In genomic region chr4:141794152-141794535, GRCm38 (mm10) we compare ENCODE assay signal across 8 mouse cellular contexts. TPM values are rescaled to one million over a fixed set of nuclear protein-coding genes. Genes with fewer than 3 reads are reported as not detected.
DNase-seq lines count a peak whose midpoint lies in the region; ATAC-seq and TF ChIP-seq lines count a peak whose summit lies in the region.

No protein-coding gene starts in this region.

- H3K36me3 ChIP-seq in heart, adult 2 months (ENCODE audit: control insufficient read depth, insufficient read depth, low read length): no peaks in the 10 kb centered on the region; the same call in 1 of the 2 replicates
- no peaks in the 10 kb centered on the region for H3K36me3 ChIP-seq in thymus, adult 2 months (ENCODE audit: control insufficient read depth, insufficient read depth, low read length)
- peaks cover 30% of the 10 kb centered on the region for H3K36me3 ChIP-seq in liver, embryonic 12.5 days
- H3K36me3 ChIP-seq in stomach, postnatal 0 days (ENCODE audit: control insufficient read depth, insufficient read depth, low read length): peaks cover 4% of the 10 kb centered on the region

- no peak for DNase-seq in heart, adult 2 months
- no peak for DNase-seq in heart, postnatal 14 days
- no peak for DNase-seq in thymus, adult 2 months
- no peak for DNase-seq in thymus, postnatal 4 days
- DNase-seq in stomach, postnatal 0 days (ENCODE audit: low spot score): no peak
- DNase-seq in layer of hippocampus, postnatal 25 days (ENCODE audit: extremely low spot score in 1 of 2, low spot score in 1 of 2): no peak

- H3K9ac ChIP-seq in heart, adult 2 months (ENCODE audit: low read depth, low read length): peak overlapping the region; percentile 67
- peak overlapping the region; percentile 76 for H3K9ac ChIP-seq in liver, embryonic 12.5 days
- peak overlapping the region; percentile 71 for H3K9ac ChIP-seq in stomach, postnatal 0 days (ENCODE audit: low read length)

- peaks cover 6% of the 10 kb centered on the region for H3K4me1 ChIP-seq in heart, adult 2 months (ENCODE audit: control insufficient read depth, insufficient read depth, low read length)
- peaks cover 11% of the 10 kb centered on the region for H3K4me1 ChIP-seq in thymus, adult 2 months (replicated peaks; ENCODE audit: control insufficient read depth, insufficient read depth, low read length)
- H3K4me1 ChIP-seq in liver, embryonic 12.5 days: peaks cover 60% of the 10 kb centered on the region
- 0 out of 2 replicates have a peak, but pooled peaks cover 4% of the 10 kb centered on the region for H3K4me1 ChIP-seq in stomach, postnatal 0 days (replicated peaks; ENCODE audit: control insufficient read depth, insufficient read depth)

- H3K79me2 ChIP-seq in heart, adult 2 months (replicated peaks; ENCODE audit: control insufficient read depth, insufficient read depth, low read length): 0 out of 2 replicates have a peak, but pooled peaks cover 4% of the 10 kb centered on the region

- H3K4me3 ChIP-seq in heart, adult 2 months: peak overlapping the region; percentile 89
- H3K4me3 ChIP-seq in thymus, adult 2 months (ENCODE audit: control insufficient read depth, insufficient read depth, low read length): peak overlapping the region; percentile 86
- peak overlapping the region; percentile 76 for H3K4me3 ChIP-seq in liver, embryonic 12.5 days
- peak overlapping the region; percentile 69 for H3K4me3 ChIP-seq in stomach, postnatal 0 days (ENCODE audit: low read depth, low read length)

- no peaks in the 10 kb centered on the region for H3K27me3 ChIP-seq in heart, adult 2 months (ENCODE audit: control insufficient read depth, insufficient read depth, low read length)
- no peaks in the 10 kb centered on the region for H3K27me3 ChIP-seq in thymus, adult 2 months (ENCODE audit: control insufficient read depth, insufficient read depth, low read length)
- H3K27me3 ChIP-seq in liver, embryonic 12.5 days (replicated peaks): no peaks in the 10 kb centered on the region
- H3K27me3 ChIP-seq in stomach, postnatal 0 days (ENCODE audit: control insufficient read depth, insufficient read depth, low read length): no peaks in the 10 kb centered on the region

- no peaks in the 10 kb centered on the region for H3K9me3 ChIP-seq in liver, embryonic 12.5 days (replicated peaks)
- H3K9me3 ChIP-seq in stomach, postnatal 0 days (ENCODE audit: control insufficient read depth, low read length): no peaks in the 10 kb centered on the region

- no peak for TF ChIP-seq POLR2A in heart, adult 2 months (IDR thresholded peaks at IDR 0.05; ENCODE audit: insufficient read depth, low read depth, low read length)
- TF ChIP-seq POLR2A in thymus, adult 2 months (IDR thresholded peaks at IDR 0.05; ENCODE audit: control insufficient read depth, extremely low read depth, insufficient read depth, low read length, poor library complexity): no peak

- no peak for ATAC-seq in liver, embryonic 12.5 days
- ATAC-seq in stomach, postnatal 0 days (ENCODE audit: low FRiP score, low TSS enrichment): no peak
- no peak for ATAC-seq in megakaryocyte progenitor cell, adult 5-6 weeks (replicated peaks; ENCODE audit: poor library complexity)

- TF ChIP-seq CTCF in heart, adult 2 months (IDR thresholded peaks at IDR 0.05): no peak
- no peak for TF ChIP-seq CTCF in thymus, adult 2 months (IDR thresholded peaks at IDR 0.05; ENCODE audit: borderline replicate concordance, control insufficient read depth, extremely low read depth, insufficient read depth, low read length, poor library complexity)
- TF ChIP-seq CTCF in stomach, postnatal 0 days (IDR thresholded peaks at IDR 0.05; ENCODE audit: low read depth): no peak

- no peak for TF ChIP-seq EP300 in heart, adult 2 months (IDR thresholded peaks at IDR 0.05; ENCODE audit: insufficient read depth, low read depth, low read length)
- no peak for TF ChIP-seq EP300 in stomach, postnatal 0 days (optimal IDR thresholded peaks at IDR 0.05)

- peak overlapping the region; percentile 76 for H3K4me2 ChIP-seq in liver, embryonic 12.5 days
- H3K4me2 ChIP-seq in stomach, postnatal 0 days (replicated peaks; ENCODE audit: low read depth): peak overlapping the region; percentile 62

- H3K27ac ChIP-seq in heart, adult 2 months: peak overlapping the region; percentile 92
- peak overlapping the region; percentile 25; the same call in 1 of the 2 replicates for H3K27ac ChIP-seq in thymus, adult 2 months (ENCODE audit: control insufficient read depth, insufficient read depth, low read length)
- peak overlapping the region; percentile 99 for H3K27ac ChIP-seq in liver, embryonic 12.5 days
- H3K27ac ChIP-seq in stomach, postnatal 0 days (replicated peaks): peak overlapping the region; percentile 96

- intact Hi-C loops in heart, adult 2 months (cut with DNase I): loop anchor here (10.0 kb wide), 1 partner anchor 659 kb away; the partner anchor contains the start of gene Szrd1
- intact Hi-C loops in heart, postnatal 14 days (cut with DNase I): no loop called here

- WGBS in heart, adult 2 months: 3% methylated on average over 5 of the region's 5 CpGs
- WGBS in thymus, adult 2 months: 2% methylated on average over 5 of the region's 5 CpGs
- WGBS in liver, embryonic 12.5 days (ENCODE audit: insufficient replicate concordance): 7% methylated on average over 5 of the region's 5 CpGs
- 7% methylated on average over 5 of the region's 5 CpGs for WGBS in stomach, postnatal 0 days

RNA-seq across cellular contexts. Expression of gene Casp9, which starts 0.7 kb away (rescaled TPM):
- total RNA-seq in heart, adult 2 months (2021): 1 to 10 TPM; 7.5 to 8.1 TPM
- polyA plus RNA-seq in heart, adult 2 months (2012; rRNA removed): 10.0 and 15.5 TPM in 2 replicates
- 1 to 10 TPM; 7.7 to 9.5 TPM for total RNA-seq in heart, postnatal 14 days (2021)
- 16.0 and 16.9 TPM in 2 replicates for polyA plus RNA-seq in thymus, adult 2 months (2012; rRNA removed)
- 13.5 and 14.5 TPM in 2 replicates for polyA plus RNA-seq in liver, embryonic 12.5 days (2016; fragmentation: Nextera tagmentation; extraction: Ambion mirVana)
- polyA plus RNA-seq in stomach, postnatal 0 days (2015; fragmentation: Nextera tagmentation; extraction: Ambion mirVana): 9.8 and 10.8 TPM in 2 replicates
- total RNA-seq in layer of hippocampus, postnatal 25 days (2021): 10 to 100 TPM; 21.6 to 23.4 TPM
- total RNA-seq in megakaryocyte progenitor cell, adult 5-6 weeks (2015): 5.8 and 6.4 TPM in 2 replicates
- 8.1 and 9.3 TPM in 2 replicates for total RNA-seq in megakaryocyte progenitor cell, adult 5-6 weeks (2017)

RNA-seq across cellular contexts. Expression of gene Dnajc16, which starts 3.4 kb away (rescaled TPM):
- 10 to 100 TPM; 20.4 to 24.9 TPM for total RNA-seq in heart, adult 2 months (2021)
- 12.5 and 20.9 TPM in 2 replicates for polyA plus RNA-seq in heart, adult 2 months (2012; rRNA removed)
- total RNA-seq in heart, postnatal 14 days (2021): 10 to 100 TPM; 18.4 to 18.5 TPM
- polyA plus RNA-seq in thymus, adult 2 months (2012; rRNA removed): 11.8 and 11.9 TPM in 2 replicates
- polyA plus RNA-seq in liver, embryonic 12.5 days (2016; fragmentation: Nextera tagmentation; extraction: Ambion mirVana): 3.1 and 3.2 TPM in 2 replicates
- 2.9 and 3.1 TPM in 2 replicates for polyA plus RNA-seq in stomach, postnatal 0 days (2015; fragmentation: Nextera tagmentation; extraction: Ambion mirVana)
- 10 to 100 TPM; 41.5 to 42.0 TPM for total RNA-seq in layer of hippocampus, postnatal 25 days (2021)
- total RNA-seq in megakaryocyte progenitor cell, adult 5-6 weeks (2015): 4.8 and 6.5 TPM in 2 replicates
- total RNA-seq in megakaryocyte progenitor cell, adult 5-6 weeks (2017): 5.9 and 6.4 TPM in 2 replicates

RNA-seq across cellular contexts. Expression of gene Cela2a, which starts 31.8 kb away (rescaled TPM):
- total RNA-seq in heart, adult 2 months (2021): not detected
- 0.26 and 0.62 TPM in 2 replicates for polyA plus RNA-seq in heart, adult 2 months (2012; rRNA removed)
- not detected for total RNA-seq in heart, postnatal 14 days (2021)
- polyA plus RNA-seq in thymus, adult 2 months (2012; rRNA removed): 0.46 and 2.1 TPM in 2 replicates
- polyA plus RNA-seq in liver, embryonic 12.5 days (2016; fragmentation: Nextera tagmentation; extraction: Ambion mirVana): not detected in 2 replicates
- 18.1 and 22.4 TPM in 2 replicates for polyA plus RNA-seq in stomach, postnatal 0 days (2015; fragmentation: Nextera tagmentation; extraction: Ambion mirVana)
- not detected for total RNA-seq in layer of hippocampus, postnatal 25 days (2021)
- not detected in 2 replicates for total RNA-seq in megakaryocyte progenitor cell, adult 5-6 weeks (2015)
- total RNA-seq in megakaryocyte progenitor cell, adult 5-6 weeks (2017): not detected in 2 replicates

RNA-seq across cellular contexts. Expression of gene Agmat, which starts 47.7 kb away (rescaled TPM):
- total RNA-seq in heart, adult 2 months (2021): under 1 TPM; 0.23 to 0.32 TPM
- 0.57 and 1.1 TPM in 2 replicates for polyA plus RNA-seq in heart, adult 2 months (2012; rRNA removed)
- total RNA-seq in heart, postnatal 14 days (2021): under 1 TPM; 0.72 to 0.98 TPM
- polyA plus RNA-seq in thymus, adult 2 months (2012; rRNA removed): 0.18 and 0.92 TPM in 2 replicates
- 16.0 and 16.3 TPM in 2 replicates for polyA plus RNA-seq in liver, embryonic 12.5 days (2016; fragmentation: Nextera tagmentation; extraction: Ambion mirVana)
- polyA plus RNA-seq in stomach, postnatal 0 days (2015; fragmentation: Nextera tagmentation; extraction: Ambion mirVana): 0.13 and 0.34 TPM in 2 replicates
- not detected for total RNA-seq in layer of hippocampus, postnatal 25 days (2021)
- not detected in 2 replicates for total RNA-seq in megakaryocyte progenitor cell, adult 5-6 weeks (2015)
- total RNA-seq in megakaryocyte progenitor cell, adult 5-6 weeks (2017): not detected in 2 replicates

RNA-seq across cellular contexts. Expression of gene Ctrc, which starts 52.0 kb away (rescaled TPM):
- not detected for total RNA-seq in heart, adult 2 months (2021)
- polyA plus RNA-seq in heart, adult 2 months (2012; rRNA removed): not detected in 2 replicates
- total RNA-seq in heart, postnatal 14 days (2021): not detected
- polyA plus RNA-seq in thymus, adult 2 months (2012; rRNA removed): 0.35 and 0.43 TPM in 2 replicates
- not detected in 2 replicates for polyA plus RNA-seq in liver, embryonic 12.5 days (2016; fragmentation: Nextera tagmentation; extraction: Ambion mirVana)
- polyA plus RNA-seq in stomach, postnatal 0 days (2015; fragmentation: Nextera tagmentation; extraction: Ambion mirVana): not detected in 2 replicates
- total RNA-seq in layer of hippocampus, postnatal 25 days (2021): not detected
- not detected in 2 replicates for total RNA-seq in megakaryocyte progenitor cell, adult 5-6 weeks (2015)
- not detected in 2 replicates for total RNA-seq in megakaryocyte progenitor cell, adult 5-6 weeks (2017)

Comparison
In these comparisons a context has a peak if more than half of its experiments do, and no peak if none do; other contexts are left out.
1. H3K27ac ChIP-seq: peak in every context shown above with its lines; median percentile 99 in liver, embryonic 12.5 days; 96 in stomach, postnatal 0 days; 92 in heart, adult 2 months; 25 in thymus, adult 2 months.